Mouse (Mus musculus) megakaryocyte, adult 5-6 weeks (primary cell): ENCODE data around the gene Atp6v1d. TPM values are rescaled to one million over a fixed set of nuclear protein-coding genes. Genes with fewer than 3 reads are reported as not detected.

ENCODE experiments used
- ATAC-seq: 2 replicates; pipeline ENCODE4 v1.8.0; 2016; ENCODE audit warnings: mild to moderate bottlenecking, inconsistent platforms; ENCODE audit not compliant: poor library complexity, severe bottlenecking
- total RNA-seq, 2 experiments: library from RNA; stranded (forward) in 1 of 2; stranded (reverse) in 1 of 2; fragments of 153-499, 151-499 nt in 1 of 2; fragments of 221-1000, 200-1000 nt in 1 of 2; gene quantifications; 2 replicates each; pipeline versions ENCODE4 v1.2.3 to v1.2.4; 2015 to 2017

Atp6v1d gene
- total RNA-seq, 2 experiments from 2014 or later = 55.4 to 114 TPM

DNA sequence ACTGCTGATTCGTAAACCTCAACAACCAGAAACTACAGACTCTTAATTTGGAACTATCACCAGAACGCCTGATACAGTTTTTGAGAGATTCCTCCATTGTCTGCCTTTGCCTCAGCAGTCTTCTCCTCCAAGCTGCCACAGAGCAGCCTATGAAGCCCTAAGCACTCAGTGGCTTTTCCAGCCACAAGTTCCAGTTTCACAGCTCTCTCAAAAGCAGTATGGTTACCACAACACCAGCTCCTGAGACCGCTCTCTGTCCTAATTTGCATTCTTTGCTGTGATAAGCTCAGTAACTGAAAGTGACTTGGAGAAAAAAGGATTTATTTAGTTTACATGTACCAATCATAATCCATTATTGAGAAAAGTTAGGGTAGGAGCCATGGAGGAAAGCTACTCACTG lies 61.4 kb downstream of the Atp6v1d start:
- peak; percentile 63 for ATAC-seq

DNA sequence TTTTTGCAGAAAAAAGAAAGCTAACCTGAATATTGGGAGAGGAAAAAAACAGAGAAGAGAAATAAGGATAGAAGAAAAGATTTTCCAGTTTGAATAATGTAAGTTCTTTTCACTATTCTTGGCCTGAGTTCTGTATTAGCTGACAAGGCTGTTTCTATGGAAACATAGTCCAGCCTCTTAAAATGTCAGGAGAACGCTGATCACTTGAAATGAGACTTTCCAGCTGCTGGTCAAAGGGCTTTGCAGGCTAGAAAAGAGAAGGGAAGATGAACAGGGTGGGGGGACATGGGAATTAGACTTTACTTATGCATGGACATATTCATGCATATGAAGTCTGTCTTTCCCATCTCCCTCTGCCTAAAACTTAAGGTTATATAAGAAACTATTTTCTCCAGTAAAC lies 67.2 kb downstream of the Atp6v1d start:
- ATAC-seq = no peak

DNA sequence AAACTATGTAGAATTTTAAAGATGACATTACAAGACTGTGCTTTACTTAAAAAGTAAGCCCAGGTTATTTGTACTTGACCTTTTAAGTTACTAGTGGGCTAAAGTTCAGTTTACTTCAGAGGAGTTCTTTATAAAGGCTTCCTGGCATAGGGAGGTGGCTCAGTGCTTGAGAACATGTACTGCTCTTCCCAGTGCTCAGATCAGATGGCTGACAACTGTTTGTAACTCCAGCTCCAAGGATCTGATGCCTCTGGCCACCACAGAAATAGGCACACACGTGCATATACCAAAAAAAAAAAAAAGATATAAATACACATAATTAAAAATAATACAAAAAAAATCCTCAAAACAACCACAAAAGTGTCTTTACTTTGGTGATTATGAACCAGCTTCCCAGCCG lies 70.6 kb downstream of the Atp6v1d start:
- no peak for ATAC-seq

Other genes with a start within 250 kb of the Atp6v1d start
- gene Fam71d, start 170.1 kb downstream of the Atp6v1d start, total RNA-seq (2015) = not detected in 2 replicates
- not detected in 2 replicates for gene Fam71d, start 170.1 kb downstream of the Atp6v1d start, total RNA-seq (2017)
- gene Mpp5, start 112.7 kb downstream of the Atp6v1d start, total RNA-seq (2015) = 5.1 and 10.1 TPM in 2 replicates
- gene Mpp5, start 112.7 kb downstream of the Atp6v1d start, total RNA-seq (2017) = 23.9 and 27.7 TPM in 2 replicates
- 63.9 and 90.0 TPM in 2 replicates for gene Eif2s1, start 181 bp upstream of the Atp6v1d start, total RNA-seq (2015)
- 49.9 and 52.5 TPM in 2 replicates for gene Eif2s1, start 181 bp upstream of the Atp6v1d start, total RNA-seq (2017)
- gene Plek2, start 45.3 kb upstream of the Atp6v1d start, total RNA-seq (2015) = not detected in 2 replicates
- gene Plek2, start 45.3 kb upstream of the Atp6v1d start, total RNA-seq (2017) = not detected in 2 replicates
- gene Tmem229b, start 146.0 kb upstream of the Atp6v1d start, total RNA-seq (2015) = 49.1 and 55.5 TPM in 2 replicates
- 67.2 and 70.6 TPM in 2 replicates for gene Tmem229b, start 146.0 kb upstream of the Atp6v1d start, total RNA-seq (2017)
- 0.76 and 0.96 TPM in 2 replicates for gene Plekhh1, start 167.5 kb upstream of the Atp6v1d start, total RNA-seq (2015)
- 0.37 and 0.98 TPM in 2 replicates for gene Plekhh1, start 167.5 kb upstream of the Atp6v1d start, total RNA-seq (2017)
- 17.5 and 18.2 TPM in 2 replicates for gene Pigh, start 228.0 kb upstream of the Atp6v1d start, total RNA-seq (2015)
- 17.0 and 18.5 TPM in 2 replicates for gene Pigh, start 228.0 kb upstream of the Atp6v1d start, total RNA-seq (2017)